Mouse (Mus musculus) retina, postnatal 7 days (tissue): ENCODE measurements around the gene Fut2.
"Not testable (repeated sequence)": the region's sequence is repeated elsewhere in the genome, so short reads cannot be mapped to it uniquely, and the experiment has no call there.

ENCODE experiments used
- DNase-seq: peaks from one replicate; pipeline ENCODE4 v3.0.0-alpha.2; 2012; ENCODE audit warnings: low read depth, low spot score

Gene Fut2

GRCm38 (mm10) chr7:45677627-45678295 lies 11.6 kb upstream of the Fut2 start:
- DNase-seq, result no peak

DNA sequence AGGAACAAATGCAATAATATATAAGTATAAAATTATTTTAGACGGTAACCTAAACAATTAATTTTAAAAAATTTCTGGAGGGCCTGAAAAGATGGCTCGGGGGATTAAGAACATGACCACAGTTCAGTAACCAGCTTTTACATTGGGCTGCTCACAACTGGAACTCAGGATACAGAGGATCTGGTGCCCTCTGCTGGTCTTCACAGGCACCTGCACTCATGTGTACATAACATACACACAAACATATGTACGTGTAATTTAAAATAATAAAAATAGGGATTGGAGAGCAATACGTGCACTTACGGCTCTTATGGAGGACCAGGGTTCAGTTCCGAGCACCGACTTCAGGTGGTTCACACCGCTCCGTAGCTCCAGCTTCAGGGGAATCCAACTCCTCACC lies 2.7 kb upstream of the Fut2 start:
- no peak for DNase-seq

GRCm38 (mm10) chr7:45667761-45668160 lies 1.6 kb upstream of the Fut2 start:
- DNase-seq, result no peak

GRCm38 (mm10) chr7:45665303-45666138 lies 673 bp downstream of the Fut2 start:
- no peak for DNase-seq

GRCm38 (mm10) chr7:45661702-45662101 lies 4.5 kb downstream of the Fut2 start:
- not testable (repeated sequence) for DNase-seq

- DNase-seq, result no peak
Measured at GRCm38 (mm10) chr7:45660746-45661478, 5.3 kb downstream of the Fut2 start.

- no peak for DNase-seq
Measured at GRCm38 (mm10) chr7:45654424-45655047, 11.7 kb downstream of the Fut2 start.

DNA sequence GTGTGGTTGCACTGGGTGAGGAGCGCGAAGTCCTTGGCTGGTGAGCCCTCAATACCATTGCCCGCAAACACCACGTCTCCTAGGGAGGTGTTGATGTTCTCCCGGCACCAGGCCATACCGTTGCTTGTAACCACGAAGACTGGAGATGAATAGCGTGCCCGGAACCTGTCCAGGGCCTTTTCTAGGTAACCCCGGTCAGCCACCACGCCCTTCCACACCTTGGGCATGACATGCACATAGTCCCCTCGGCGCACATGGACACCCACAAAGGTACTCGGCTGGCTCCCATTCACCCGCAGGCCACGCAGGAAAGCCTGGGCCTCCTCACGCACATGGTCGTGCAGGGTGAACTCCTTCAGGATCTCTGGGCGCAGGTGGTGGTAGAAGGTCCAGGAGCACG lies 15.7 kb downstream of the Fut2 start:
- DNase-seq, result not testable (repeated sequence)

DNA sequence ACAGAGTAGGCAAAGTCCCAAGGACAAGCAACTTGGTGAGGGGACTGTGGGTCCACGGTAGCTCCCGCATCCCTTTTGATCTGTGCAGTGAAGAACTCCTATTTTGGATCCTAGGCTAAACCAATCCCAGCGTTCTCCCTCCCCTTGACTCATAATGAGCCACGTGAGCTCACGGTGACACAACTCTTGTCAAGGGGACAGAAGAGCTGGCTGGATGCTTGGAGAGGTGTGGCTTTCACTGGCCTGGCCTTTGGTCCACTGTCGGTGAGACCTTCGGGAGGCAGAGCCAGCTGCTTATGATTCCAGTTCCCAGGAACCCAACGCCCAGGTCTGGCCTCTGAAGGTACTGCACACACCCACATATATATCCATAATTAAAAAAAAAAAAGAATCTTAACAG lies 16.8 kb downstream of the Fut2 start:
- no peak for DNase-seq

GRCm38 (mm10) chr7:45646671-45647070 lies 19.5 kb downstream of the Fut2 start:
- DNase-seq, result no peak

GRCm38 (mm10) chr7:45645591-45645971 lies 20.6 kb downstream of the Fut2 start:
- DNase-seq, result no peak

- no peak for DNase-seq
Measured at GRCm38 (mm10) chr7:45644872-45645590, 21.2 kb downstream of the Fut2 start.

DNA sequence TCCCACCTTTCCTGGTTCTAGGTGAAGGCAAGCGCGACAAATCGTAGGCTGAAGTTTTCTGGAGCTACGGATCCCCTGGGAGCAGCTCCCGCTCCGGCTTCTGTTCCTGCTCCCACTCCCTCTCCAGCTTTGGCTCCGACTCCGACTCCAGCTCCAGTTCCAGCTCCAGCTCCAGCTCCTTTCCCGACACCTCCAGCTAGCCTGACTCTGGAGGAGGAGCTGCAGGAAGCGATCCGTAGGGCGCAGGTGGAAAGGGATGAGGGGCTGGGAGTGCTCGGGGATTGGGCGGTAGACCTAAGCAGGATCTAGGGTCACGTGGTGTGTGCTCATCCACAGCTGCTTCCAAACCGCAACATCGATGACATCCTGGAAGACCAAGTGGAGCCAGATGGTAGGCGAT lies 22.0 kb downstream of the Fut2 start:
- peak; percentile 56 for DNase-seq

- peak; percentile 96 for DNase-seq
Measured at GRCm38 (mm10) chr7:45643441-45644178, 22.6 kb downstream of the Fut2 start.

GRCm38 (mm10) chr7:45642503-45643255 lies 23.5 kb downstream of the Fut2 start:
- no peak for DNase-seq

GRCm38 (mm10) chr7:45642083-45642482 lies 24.1 kb downstream of the Fut2 start:
- DNase-seq, result no peak

- no peak for DNase-seq
Measured at GRCm38 (mm10) chr7:45641391-45642040, 24.7 kb downstream of the Fut2 start.

- DNase-seq, result no peak
Measured at GRCm38 (mm10) chr7:45640191-45640957, 25.8 kb downstream of the Fut2 start.
